Mouse (Mus musculus) MEL (cell line): ENCODE data around the gene Tyms.

Experiments
- CHD2 ChIP-seq: IDR thresholded peaks from 2 replicates; pipeline ENCODE4 v1.6.1; 2011; ENCODE audit warnings: low read length, improper control_type of control experiment
- CTCF ChIP-seq, 3 experiments: IDR thresholded peaks in 2 of 3; conservative IDR thresholded peaks in 1 of 3; 2 replicates each; pipeline ENCODE4 v1.5.1; 2011 to 2012; ENCODE audit warnings: low read length in 3 of 3, low read depth in 2 of 3, mild to moderate bottlenecking in 2 of 3, improper control_type of control experiment in 1 of 3, inconsistent platforms in 1 of 3, mixed read lengths in 1 of 3, moderate library complexity in 1 of 3; ENCODE audit not compliant: control insufficient read depth in 1 of 3, insufficient read depth in 1 of 3, poor library complexity in 1 of 3, severe bottlenecking in 1 of 3
- EP300 ChIP-seq, 2 experiments: IDR thresholded peaks; 2 replicates each; pipeline ENCODE4 v1.6.1; 2011; ENCODE audit warnings: improper control_type of control experiment in 2 of 2, low read length in 2 of 2, low read depth in 1 of 2, mild to moderate bottlenecking in 1 of 2
- KAT2A ChIP-seq: conservative IDR thresholded peaks from 2 replicates; pipeline ENCODE4 v1.6.1; 2012; ENCODE audit warnings: low read depth, low read length, improper control_type of control experiment, inconsistent platforms
- MXI1 ChIP-seq: IDR thresholded peaks from 2 replicates; pipeline ENCODE4 v1.6.1; 2011; ENCODE audit warnings: mild to moderate bottlenecking, low read depth, low read length, improper control_type of control experiment
- MYC ChIP-seq: IDR thresholded peaks from 2 replicates; pipeline ENCODE4 v1.6.1; 2011; ENCODE audit warnings: low read depth, mild to moderate bottlenecking, low read length, improper control_type of control experiment, moderate library complexity
- POLR2A ChIP-seq, 2 experiments: IDR thresholded peaks; 2 replicates each; pipeline ENCODE4 v1.6.1; 2011 to 2012; ENCODE audit warnings: low read length in 2 of 2, mild to moderate bottlenecking in 2 of 2, control low read depth in 1 of 2, improper control_type of control experiment in 1 of 2, low read depth in 1 of 2, moderate library complexity in 1 of 2; ENCODE audit not compliant: control insufficient read depth in 1 of 2, insufficient read depth in 1 of 2, poor library complexity in 1 of 2
- RAD21 ChIP-seq: IDR thresholded peaks from 2 replicates; pipeline ENCODE4 v1.6.1; 2011; ENCODE audit warnings: mild to moderate bottlenecking, low read depth, low read length, improper control_type of control experiment
- TAL1 ChIP-seq: IDR thresholded peaks from 2 replicates; pipeline ENCODE4 v1.6.1; 2012; ENCODE audit warnings: mild to moderate bottlenecking, inconsistent platforms, low read length, moderate library complexity, mixed read lengths
- UBTF ChIP-seq: IDR thresholded peaks from 2 replicates; pipeline ENCODE4 v1.6.1; 2012; ENCODE audit warnings: low read depth, mild to moderate bottlenecking, inconsistent platforms, low read length, improper control_type of control experiment, moderate library complexity, borderline replicate concordance; ENCODE audit not compliant: insufficient read depth
- ZNF384 ChIP-seq: IDR thresholded peaks from 2 replicates; pipeline ENCODE4 v1.6.1; 2012; ENCODE audit warnings: low read depth, mild to moderate bottlenecking, inconsistent platforms, low read length, improper control_type of control experiment

DNA sequence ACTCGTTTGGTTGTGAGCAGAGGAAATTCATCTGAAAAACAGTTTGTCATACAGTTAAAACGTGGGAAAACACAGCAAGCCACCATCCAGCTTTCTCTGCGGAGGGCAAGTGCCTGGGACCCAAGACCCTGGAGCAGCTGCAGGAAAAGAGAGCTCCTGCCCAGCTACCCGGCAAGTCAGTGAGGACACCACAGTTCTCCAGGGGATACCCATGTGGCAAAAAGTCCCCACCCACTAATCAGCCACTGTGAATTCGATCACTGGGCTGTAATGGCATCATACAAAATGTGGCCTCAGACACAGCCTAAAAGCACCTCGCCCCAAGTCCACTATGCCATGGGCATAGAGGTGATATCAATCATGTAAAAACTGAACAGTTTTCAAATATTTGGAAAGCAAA is 1.7 kb downstream of the Tyms start:
- TF ChIP-seq KAT2A = no peak
- no peak for TF ChIP-seq POLR2A (IDR thresholded peaks at IDR 0.05; ENCODE audit: control insufficient read depth in 1 of 2, insufficient read depth in 1 of 2, low read depth in 1 of 2, low read length in 2 of 2, poor library complexity in 1 of 2)
- TF ChIP-seq UBTF = no peak
- no peak for TF ChIP-seq TAL1
- no peak for TF ChIP-seq CTCF (IDR thresholded peaks at IDR 0.05 in 2 of 3, conservative IDR thresholded peaks at IDR 0.05 in 1 of 3; ENCODE audit: control insufficient read depth in 1 of 3, insufficient read depth in 1 of 3, low read depth in 2 of 3, low read length in 3 of 3, poor library complexity in 1 of 3, severe bottlenecking in 1 of 3)
- TF ChIP-seq MYC = no peak
- no peak for TF ChIP-seq ZNF384
- no peak for TF ChIP-seq EP300 (IDR thresholded peaks at IDR 0.05; ENCODE audit: low read depth in 1 of 2, low read length in 2 of 2)
- TF ChIP-seq RAD21 = no peak
- TF ChIP-seq MXI1 = no peak
- TF ChIP-seq CHD2 = no peak
